Mouse (Mus musculus): ENCODE measurements around the gene Rnf220. TPM values are rescaled to one million over a fixed set of nuclear protein-coding genes. Genes with fewer than 3 reads are reported as not detected.

Rnf220 gene
- 46.0 and 46.1 TPM in 2 replicates for polyA plus RNA-seq (2015; fragmentation: Nextera tagmentation; extraction: Ambion mirVana)

DNA sequence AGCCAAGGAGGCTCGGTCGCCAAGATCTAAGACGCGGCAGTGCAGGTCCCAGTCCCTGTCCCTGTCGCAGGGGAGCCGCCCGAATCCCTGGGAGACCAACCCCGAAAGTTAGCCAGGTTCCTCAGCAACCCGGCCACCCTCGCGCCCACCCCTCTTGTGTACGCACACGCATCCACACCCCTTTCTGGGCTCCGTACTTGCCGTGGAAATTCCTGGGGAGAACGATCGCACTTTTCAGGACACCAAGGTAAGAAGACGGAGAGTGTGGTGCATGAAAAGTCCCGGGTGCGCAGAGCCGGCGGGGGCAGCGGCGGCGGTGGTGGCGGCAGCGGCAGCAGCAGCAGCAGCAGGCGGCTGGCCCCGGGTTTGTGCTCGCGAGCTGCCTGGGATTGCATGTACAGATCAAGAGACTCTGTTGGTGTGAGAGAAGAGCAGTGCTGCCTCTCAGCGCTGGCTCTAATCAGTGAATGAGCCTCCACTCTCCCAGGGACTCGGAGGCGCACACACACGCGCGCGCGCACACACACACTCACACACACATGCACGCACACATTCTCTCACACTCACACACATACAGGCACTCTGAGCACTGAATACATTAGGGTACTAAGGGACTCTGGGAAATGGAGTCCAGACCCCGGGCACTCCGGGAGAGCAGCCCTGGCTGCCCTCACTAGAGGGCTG, at the start of gene Rnf220:
Gene Rnf220, minus strand, starts transcription at position 571 of the 684 bp plus-strand sequence.
- Histone ChIP-seq H3K4me3 (peak within 1 kb of the TSS; percentile 63), H3K27ac (replicated peaks) (peak within 1 kb of the TSS; percentile 33; the same call in 1 of the 2 replicates), H3K36me3 (no peaks in the 10 kb centered on the region), H3K9me3 (peaks cover 3% of the 10 kb centered on the region; the same call in 1 of the 2 replicates), H3K4me1 (peaks cover 27% of the 10 kb centered on the region), H3K9ac (peak within 1 kb of the TSS; percentile 79), H3K27me3 (replicated peaks) (peaks cover 64% of the 10 kb centered on the region), H3K4me2 (peak within 1 kb of the TSS; percentile 86)
- WGBS: under 1% methylated on average over 42 of the region's 42 CpGs
- ATAC-seq (ENCODE audit: extremely low read depth, insufficient number of reproducible peaks, low FRiP score, low TSS enrichment): peak; percentile 66; the same call in 1 of the 2 replicates

DNA sequence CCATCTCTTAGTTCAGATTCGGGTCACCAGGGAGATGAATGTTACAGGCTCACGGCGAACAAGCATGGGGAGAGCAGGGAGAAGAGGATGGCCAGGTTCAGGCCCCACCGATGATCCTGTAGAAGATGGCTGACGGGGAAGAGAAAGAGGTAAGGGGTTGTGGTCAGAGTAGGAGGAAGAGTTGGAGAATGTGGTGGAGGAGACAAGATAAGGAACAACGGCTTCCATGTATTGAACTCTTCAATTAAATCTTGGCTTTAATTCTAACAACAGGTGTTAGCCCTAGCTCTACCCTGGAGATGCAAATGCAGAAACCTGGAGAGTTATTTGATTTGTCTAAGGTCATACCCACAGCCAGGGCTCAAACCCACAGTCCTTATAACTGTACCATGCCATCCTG, 49.8 kb upstream of the Rnf220 start:
- 66% methylated on average over 6 of the region's 6 CpGs for WGBS
- no peaks in the 10 kb centered on the region for H3K36me3 ChIP-seq
- no peak overlapping the region for H3K4me2 ChIP-seq
- H3K4me3 ChIP-seq: no peak overlapping the region
- H3K9me3 ChIP-seq: no peaks in the 10 kb centered on the region
- no peak for ATAC-seq (ENCODE audit: extremely low read depth, insufficient number of reproducible peaks, low FRiP score, low TSS enrichment)
- H3K4me1 ChIP-seq: peaks cover 18% of the 10 kb centered on the region
- no peak overlapping the region for H3K9ac ChIP-seq
- H3K27me3 ChIP-seq (replicated peaks): no peaks in the 10 kb centered on the region; the same call in 1 of the 2 replicates
- no peak overlapping the region for H3K27ac ChIP-seq (replicated peaks)

DNA sequence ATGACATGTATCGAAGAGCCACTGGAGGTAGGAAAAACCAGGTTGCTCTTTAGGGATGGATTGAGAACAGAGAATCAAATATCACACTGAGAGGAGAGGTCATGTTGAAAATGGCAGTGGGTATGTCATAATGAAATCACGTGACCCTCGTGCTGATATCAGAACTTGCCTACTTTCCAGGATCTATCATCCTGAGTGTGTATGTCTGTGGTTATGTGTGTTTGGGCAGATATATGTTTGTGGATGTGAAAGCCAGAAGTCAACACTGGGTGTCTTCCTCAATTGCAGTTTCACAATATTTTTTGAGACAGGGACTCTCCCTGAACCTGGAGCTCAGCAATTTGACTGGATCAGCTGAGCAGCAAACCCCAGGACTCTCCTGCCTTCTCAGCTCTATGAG, 48.6 kb upstream of the Rnf220 start:
- Histone ChIP-seq H3K9ac (no peak overlapping the region), H3K9me3 (no peaks in the 10 kb centered on the region), H3K4me3 (no peak overlapping the region), H3K4me2 (no peak overlapping the region), H3K36me3 (no peaks in the 10 kb centered on the region), H3K4me1 (0 out of 2 replicates have a peak, but pooled peaks cover 7% of the 10 kb centered on the region), H3K27ac (replicated peaks) (no peak overlapping the region), H3K27me3 (replicated peaks) (no peaks in the 10 kb centered on the region; the same call in 1 of the 2 replicates)
- ATAC-seq (ENCODE audit: extremely low read depth, insufficient number of reproducible peaks, low FRiP score, low TSS enrichment): no peak
- WGBS: 82% methylated on average over 3 of the region's 3 CpGs

DNA sequence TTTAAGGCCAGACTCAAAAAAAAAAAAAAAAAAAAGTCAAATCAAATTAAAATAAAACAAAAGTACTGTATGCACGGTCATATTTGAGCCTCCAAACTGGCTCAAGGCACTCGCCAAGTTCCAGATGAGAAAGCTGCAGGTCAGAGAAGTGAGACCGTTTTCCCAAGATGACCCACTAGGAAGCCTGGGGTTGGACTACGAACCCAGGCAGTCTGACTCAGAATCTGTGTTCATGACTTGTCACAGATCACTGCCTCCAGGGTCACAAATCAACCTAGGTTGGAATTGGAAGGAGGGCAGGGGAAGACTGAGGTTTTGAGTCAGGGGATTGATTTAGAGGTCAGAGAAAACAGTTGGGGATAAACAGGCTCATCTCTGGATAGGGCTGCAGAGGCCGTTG, 43.7 kb upstream of the Rnf220 start:
- ATAC-seq (ENCODE audit: extremely low read depth, insufficient number of reproducible peaks, low FRiP score, low TSS enrichment): no peak
- no peak overlapping the region for H3K4me2 ChIP-seq
- no peak overlapping the region for H3K27ac ChIP-seq (replicated peaks)
- H3K9me3 ChIP-seq: no peaks in the 10 kb centered on the region
- no peak overlapping the region for H3K4me3 ChIP-seq
- 70% methylated on average over 5 of the region's 5 CpGs for WGBS
- no peaks in the 10 kb centered on the region for H3K36me3 ChIP-seq
- H3K9ac ChIP-seq: no peak overlapping the region
- H3K27me3 ChIP-seq (replicated peaks): peaks cover 2% of the 10 kb centered on the region; the same call in 1 of the 2 replicates
- H3K4me1 ChIP-seq: no peaks in the 10 kb centered on the region

DNA sequence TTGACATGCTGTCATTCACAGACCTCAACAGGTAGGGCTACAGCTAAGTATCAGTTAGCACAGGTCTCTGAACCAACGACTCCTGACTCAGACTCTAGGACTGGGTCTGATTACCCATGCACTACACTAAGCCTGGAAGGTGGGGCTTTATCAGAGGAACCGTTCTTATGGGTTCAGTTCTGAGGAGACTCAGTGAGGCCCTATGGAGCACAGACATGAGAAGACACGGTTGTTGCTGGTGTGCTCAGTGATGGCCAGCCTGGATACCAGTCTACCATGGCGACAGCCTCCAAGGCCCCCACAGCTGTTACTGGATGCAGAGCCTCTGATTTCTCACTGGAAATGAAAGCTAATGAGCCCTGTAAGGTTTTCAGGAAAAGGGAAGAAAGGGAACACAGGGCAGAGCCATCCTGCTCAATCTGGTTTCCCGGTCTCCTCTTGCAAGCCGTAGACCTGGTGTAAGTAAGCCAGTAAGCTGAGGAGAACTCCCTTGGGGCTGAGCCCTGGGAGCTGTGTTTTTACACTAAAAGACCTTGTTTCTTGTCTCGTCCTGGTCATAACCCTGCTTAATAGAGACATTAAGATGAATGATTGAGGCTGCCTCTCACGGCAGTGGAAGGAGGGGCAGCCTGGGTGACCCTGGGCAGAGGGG, 42.6 kb upstream of the Rnf220 start:
- Histone ChIP-seq H3K36me3 (no peaks in the 10 kb centered on the region), H3K4me2 (no peak overlapping the region), H3K4me3 (no peak overlapping the region), H3K27me3 (replicated peaks) (peaks cover 2% of the 10 kb centered on the region; the same call in 1 of the 2 replicates), H3K27ac (replicated peaks) (no peak overlapping the region), H3K4me1 (no peaks in the 10 kb centered on the region), H3K9me3 (no peaks in the 10 kb centered on the region), H3K9ac (no peak overlapping the region)
- ATAC-seq (ENCODE audit: extremely low read depth, insufficient number of reproducible peaks, low FRiP score, low TSS enrichment): no peak
- WGBS: 72% methylated on average over 8 of the region's 8 CpGs

DNA sequence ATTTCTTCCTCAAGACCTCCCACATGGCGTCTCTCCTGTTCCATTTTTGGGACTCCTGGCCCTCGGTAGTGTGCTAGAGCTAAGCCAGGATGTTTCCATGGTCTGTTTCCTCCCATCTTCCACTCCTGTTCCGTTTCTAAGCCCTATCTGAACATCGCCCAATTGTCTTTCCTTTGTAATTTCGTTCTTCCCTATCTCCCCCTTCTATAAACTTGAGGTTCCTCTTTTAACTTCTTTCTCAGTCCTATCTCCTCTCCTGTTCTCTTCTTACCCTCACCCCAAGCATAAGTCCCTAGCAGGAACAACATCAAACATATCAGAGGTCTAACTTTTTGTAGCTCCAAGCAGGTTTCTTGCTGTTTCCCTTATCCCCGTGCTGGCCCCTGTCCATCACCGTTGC, 40.1 kb upstream of the Rnf220 start:
- peaks cover 6% of the 10 kb centered on the region for H3K27me3 ChIP-seq (replicated peaks)
- H3K27ac ChIP-seq (replicated peaks): no peak overlapping the region
- H3K4me3 ChIP-seq: no peak overlapping the region
- H3K9ac ChIP-seq: no peak overlapping the region
- H3K9me3 ChIP-seq: no peaks in the 10 kb centered on the region
- H3K4me2 ChIP-seq: no peak overlapping the region
- WGBS: 68% methylated on average over 7 of the region's 7 CpGs
- H3K4me1 ChIP-seq: no peaks in the 10 kb centered on the region
- H3K36me3 ChIP-seq: no peaks in the 10 kb centered on the region
- ATAC-seq (ENCODE audit: extremely low read depth, insufficient number of reproducible peaks, low FRiP score, low TSS enrichment): no peak

DNA sequence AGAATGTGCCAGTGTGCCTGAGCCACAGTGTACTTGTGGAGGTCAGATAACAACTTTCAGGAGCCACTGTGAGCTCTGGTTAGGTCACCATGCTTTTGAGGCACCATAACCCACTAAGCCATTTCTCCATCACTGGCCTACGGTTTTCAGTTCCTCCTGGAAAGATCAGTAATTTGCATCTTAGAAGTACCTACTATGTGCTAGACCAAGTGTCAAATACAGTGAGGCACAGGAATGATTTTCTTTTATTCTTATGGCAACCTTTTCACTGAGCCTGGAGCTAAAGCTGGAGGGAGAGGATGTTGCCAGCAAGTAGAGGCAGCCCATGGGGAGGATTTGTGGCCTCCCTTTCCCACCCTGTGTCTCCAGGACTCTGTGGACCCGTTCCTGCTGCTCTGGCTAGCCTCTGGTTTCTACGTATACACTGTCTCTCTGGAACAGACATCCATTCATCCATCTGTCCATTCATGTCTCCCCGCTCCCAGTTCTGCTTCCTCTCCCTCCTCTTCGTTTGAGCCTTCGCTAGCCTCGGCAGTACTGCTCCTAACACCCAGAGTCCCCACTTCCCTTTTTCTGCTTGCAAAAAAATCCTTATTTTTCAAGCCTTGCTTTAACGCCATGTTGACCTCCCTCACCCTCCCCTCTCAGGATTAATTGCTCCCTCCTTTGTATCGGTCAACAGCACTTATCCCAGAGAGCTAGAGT, 38.8 kb upstream of the Rnf220 start:
- no peak overlapping the region for H3K9ac ChIP-seq
- H3K4me3 ChIP-seq: no peak overlapping the region
- no peaks in the 10 kb centered on the region for H3K36me3 ChIP-seq
- ATAC-seq (ENCODE audit: extremely low read depth, insufficient number of reproducible peaks, low FRiP score, low TSS enrichment): no peak
- WGBS: 66% methylated on average over 9 of the region's 9 CpGs
- peaks cover 12% of the 10 kb centered on the region for H3K27me3 ChIP-seq (replicated peaks)
- H3K9me3 ChIP-seq: no peaks in the 10 kb centered on the region
- no peak overlapping the region for H3K4me2 ChIP-seq
- H3K4me1 ChIP-seq: no peaks in the 10 kb centered on the region
- no peak overlapping the region for H3K27ac ChIP-seq (replicated peaks)

DNA sequence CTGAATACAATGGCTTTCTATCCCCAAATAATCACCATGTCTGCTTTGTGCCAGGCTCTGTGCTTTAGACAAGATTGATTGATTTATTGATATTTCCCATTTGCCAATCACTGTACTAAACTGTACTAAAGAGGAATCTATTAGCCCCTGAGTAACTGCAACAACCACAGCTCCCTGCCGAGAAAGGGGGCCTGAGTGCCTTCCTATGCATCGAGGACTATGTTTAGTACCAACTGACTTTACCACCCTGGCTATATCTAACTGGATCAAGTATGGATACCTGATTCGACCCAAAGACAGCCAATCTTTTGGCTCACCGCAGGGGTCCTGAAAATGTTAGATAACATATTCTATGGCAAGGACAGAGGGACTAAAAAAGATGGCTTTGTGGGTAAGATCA, 33.0 kb upstream of the Rnf220 start:
- H3K27me3 ChIP-seq (replicated peaks): peaks cover 34% of the 10 kb centered on the region
- no peak overlapping the region for H3K9ac ChIP-seq
- H3K27ac ChIP-seq (replicated peaks): no peak overlapping the region
- no peak overlapping the region for H3K4me3 ChIP-seq
- H3K4me2 ChIP-seq: no peak overlapping the region
- no peaks in the 10 kb centered on the region for H3K9me3 ChIP-seq
- 62% methylated on average over 4 of the region's 4 CpGs for WGBS
- ATAC-seq (ENCODE audit: extremely low read depth, insufficient number of reproducible peaks, low FRiP score, low TSS enrichment): no peak
- H3K36me3 ChIP-seq: no peaks in the 10 kb centered on the region
- no peaks in the 10 kb centered on the region for H3K4me1 ChIP-seq

DNA sequence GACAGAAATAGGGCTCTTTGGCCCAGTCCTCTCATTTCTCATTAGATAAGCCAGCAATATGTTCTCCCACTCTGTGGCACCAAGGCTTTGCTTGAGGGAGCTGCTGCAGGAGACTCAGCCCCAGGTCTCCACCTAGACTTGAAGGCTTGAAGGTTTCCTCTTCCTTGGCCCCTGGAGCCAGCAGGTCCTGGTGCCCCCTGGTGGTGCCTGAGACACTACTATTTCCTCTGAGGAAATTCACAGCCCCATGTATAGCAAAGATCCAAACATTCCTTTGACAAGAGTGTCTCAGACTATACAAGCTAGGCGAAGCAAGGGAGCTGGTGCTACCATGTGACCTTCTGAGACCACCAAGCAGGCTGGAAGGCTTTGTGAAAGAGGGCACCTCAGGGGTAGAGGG, 31.1 kb upstream of the Rnf220 start:
- Histone ChIP-seq H3K4me2 (no peak overlapping the region), H3K27ac (replicated peaks) (no peak overlapping the region), H3K27me3 (replicated peaks) (peaks cover 46% of the 10 kb centered on the region), H3K36me3 (no peaks in the 10 kb centered on the region), H3K9me3 (no peaks in the 10 kb centered on the region), H3K4me3 (no peak overlapping the region), H3K9ac (no peak overlapping the region), H3K4me1 (no peaks in the 10 kb centered on the region)
- 14% methylated on average over 1 of the region's 1 CpGs for WGBS
- ATAC-seq (ENCODE audit: extremely low read depth, insufficient number of reproducible peaks, low FRiP score, low TSS enrichment): no peak

DNA sequence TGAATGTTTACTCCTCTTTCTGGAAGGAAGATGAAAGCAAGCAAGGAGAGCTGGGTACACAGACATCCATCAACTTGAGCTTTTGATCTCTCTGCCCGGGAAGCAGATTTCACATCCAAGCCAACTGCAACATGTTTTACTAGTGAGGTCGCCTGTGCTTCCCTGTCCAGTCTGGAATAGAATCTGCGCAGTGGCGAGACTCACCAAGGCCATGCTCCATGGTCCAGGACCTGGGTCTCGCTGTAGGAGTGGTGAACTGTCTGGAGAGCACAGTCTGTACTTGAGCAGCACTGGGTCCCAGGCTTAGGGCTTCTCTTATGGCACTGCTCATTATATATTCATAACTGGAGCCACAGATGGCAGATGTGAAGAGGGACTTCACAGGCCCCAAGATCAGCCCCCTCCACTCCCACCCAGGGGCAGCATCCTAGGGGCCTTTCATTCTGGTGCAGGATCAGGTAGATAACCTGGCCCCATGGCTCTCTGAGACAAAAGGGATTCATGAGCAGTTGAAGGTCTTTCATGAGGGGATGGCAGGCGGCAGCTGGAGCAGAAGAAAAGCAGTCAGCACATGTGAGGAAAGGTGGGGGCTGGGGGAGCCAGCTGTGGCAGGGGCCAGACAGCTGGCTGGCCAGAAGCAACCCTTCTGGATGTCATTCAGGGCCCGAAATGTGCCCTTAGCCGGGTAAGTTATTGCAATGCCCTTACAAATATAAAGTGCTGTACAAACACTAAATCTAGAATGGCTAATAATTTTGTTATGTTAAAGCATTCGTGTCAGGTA, 30.5 kb upstream of the Rnf220 start:
- WGBS: 58% methylated on average over 9 of the region's 9 CpGs
- Histone ChIP-seq H3K9ac (no peak overlapping the region), H3K4me3 (no peak overlapping the region), H3K4me2 (no peak overlapping the region), H3K4me1 (no peaks in the 10 kb centered on the region), H3K9me3 (no peaks in the 10 kb centered on the region), H3K36me3 (no peaks in the 10 kb centered on the region), H3K27me3 (replicated peaks) (peaks cover 47% of the 10 kb centered on the region), H3K27ac (replicated peaks) (no peak overlapping the region)
- ATAC-seq (ENCODE audit: extremely low read depth, insufficient number of reproducible peaks, low FRiP score, low TSS enrichment): no peak

DNA sequence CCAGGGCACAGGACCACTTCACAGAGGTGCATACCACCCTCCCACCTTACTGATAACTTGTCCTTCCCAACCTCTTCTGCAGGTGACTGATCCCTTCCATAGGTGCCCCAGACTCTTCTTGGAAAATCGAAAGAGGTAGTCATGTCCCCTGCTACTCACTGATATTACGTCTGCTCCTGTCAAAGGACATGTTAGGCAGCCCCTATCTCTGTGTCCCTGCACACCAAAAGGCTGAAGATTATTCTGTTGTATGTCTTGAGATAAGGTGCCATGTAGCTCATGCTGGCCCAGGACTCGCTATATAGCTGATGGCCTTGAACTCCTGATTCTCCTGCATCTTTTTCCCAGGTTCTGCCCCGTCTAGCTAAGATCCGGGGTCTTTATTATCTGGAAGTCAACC, 29.1 kb upstream of the Rnf220 start:
- no peak overlapping the region for H3K9ac ChIP-seq
- no peak for ATAC-seq (ENCODE audit: extremely low read depth, insufficient number of reproducible peaks, low FRiP score, low TSS enrichment)
- H3K4me1 ChIP-seq: no peaks in the 10 kb centered on the region
- H3K27me3 ChIP-seq (replicated peaks): peaks cover 43% of the 10 kb centered on the region
- no peak overlapping the region for H3K27ac ChIP-seq (replicated peaks)
- 71% methylated on average over 5 of the region's 5 CpGs for WGBS
- no peak overlapping the region for H3K4me2 ChIP-seq
- H3K4me3 ChIP-seq: no peak overlapping the region
- no peaks in the 10 kb centered on the region for H3K36me3 ChIP-seq
- H3K9me3 ChIP-seq: no peaks in the 10 kb centered on the region

All from heart, embryonic 13.5 days (tissue).